Mouse (Mus musculus): Measurements from ENCODE around the gene Ppie. TPM values are rescaled to one million over a fixed set of nuclear protein-coding genes. Genes with fewer than 3 reads are reported as not detected.

The Ppie gene
- polyA plus RNA-seq, 1 experiment: 18.2 TPM

DNA sequence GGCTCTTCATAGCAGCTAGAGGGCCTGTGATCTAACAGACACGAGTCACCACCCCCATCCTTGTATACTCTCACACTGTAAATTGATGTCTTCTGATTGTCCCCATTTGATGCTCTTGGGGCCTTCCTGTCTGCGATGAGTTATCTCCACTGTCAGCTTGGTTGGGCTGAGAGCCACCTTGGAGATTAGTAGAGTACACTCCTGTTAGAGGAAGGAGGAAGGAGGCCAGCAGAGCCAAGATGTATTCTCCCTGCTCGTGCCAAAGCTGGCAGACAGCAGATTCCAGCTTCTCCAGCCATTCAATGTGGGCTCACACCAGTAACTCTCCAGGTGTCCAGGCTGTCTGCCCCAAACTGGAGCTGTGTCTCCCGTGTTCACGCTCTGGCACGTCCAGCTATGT, 20.8 kb upstream of the Ppie start:
- peaks cover 5% of the 10 kb centered on the region; the same call in 1 of the 2 replicates for H3K4me1 ChIP-seq (ENCODE audit: control insufficient read depth, insufficient read depth, low read length)
- H3K27ac ChIP-seq (ENCODE audit: insufficient read depth, low read length): no peak overlapping the region
- H3K4me3 ChIP-seq (ENCODE audit: insufficient read depth, low read length): no peak overlapping the region
- TF ChIP-seq POLR2A (IDR thresholded peaks at IDR 0.05; ENCODE audit: extremely low read depth, insufficient read depth, low read length) (no peak), CTCF (IDR thresholded peaks at IDR 0.05; ENCODE audit: extremely low read depth, insufficient read depth, low read length) (no peak)

DNA sequence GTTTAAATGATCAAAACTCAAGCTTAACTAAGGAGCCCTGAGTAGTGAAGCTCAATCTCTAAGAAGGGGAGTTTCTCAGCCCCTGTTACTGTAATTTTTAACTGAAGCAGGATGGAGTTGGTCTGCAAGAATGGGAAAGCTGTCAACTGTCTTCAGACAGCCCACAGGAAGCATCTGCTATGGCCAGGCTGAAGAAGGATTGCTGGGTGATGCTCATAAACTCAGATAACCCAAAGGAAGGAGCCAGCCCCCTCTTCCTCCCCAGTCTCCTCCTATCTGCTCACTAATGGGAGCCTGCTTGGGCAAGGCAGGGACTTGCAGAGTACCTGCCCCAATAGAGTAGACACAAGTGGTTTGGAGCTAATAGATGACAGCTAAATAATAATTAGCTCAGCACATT, 16.1 kb upstream of the Ppie start:
- Histone ChIP-seq H3K27ac (ENCODE audit: insufficient read depth, low read length) (no peak overlapping the region), H3K4me3 (ENCODE audit: insufficient read depth, low read length) (no peak overlapping the region), H3K4me1 (ENCODE audit: control insufficient read depth, insufficient read depth, low read length) (peaks cover 2% of the 10 kb centered on the region; the same call in 1 of the 2 replicates)
- TF ChIP-seq POLR2A (IDR thresholded peaks at IDR 0.05; ENCODE audit: extremely low read depth, insufficient read depth, low read length): no peak
- TF ChIP-seq CTCF (IDR thresholded peaks at IDR 0.05; ENCODE audit: extremely low read depth, insufficient read depth, low read length): no peak

DNA sequence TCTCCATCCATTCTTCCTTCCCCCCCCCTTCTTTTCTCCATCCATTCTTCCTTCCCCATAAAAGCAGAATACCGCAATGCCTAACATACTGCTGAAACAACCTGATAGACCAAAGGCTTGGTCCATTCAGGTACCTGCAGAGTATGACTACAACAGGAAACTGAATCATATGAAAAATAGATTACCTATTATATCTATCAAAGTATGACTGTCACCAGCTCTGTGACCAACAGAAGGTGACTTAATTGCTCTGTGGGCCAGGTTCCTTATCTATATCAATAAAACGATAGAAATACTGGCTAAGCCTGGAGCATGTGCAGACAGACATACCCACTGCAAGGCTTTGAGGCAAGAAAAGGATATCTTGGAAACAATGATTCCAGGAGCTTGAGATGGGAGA, 15.7 kb upstream of the Ppie start:
- H3K27ac ChIP-seq (ENCODE audit: insufficient read depth, low read length): no peak overlapping the region
- H3K4me3 ChIP-seq (ENCODE audit: insufficient read depth, low read length): no peak overlapping the region
- TF ChIP-seq POLR2A (IDR thresholded peaks at IDR 0.05; ENCODE audit: extremely low read depth, insufficient read depth, low read length) (no peak), CTCF (IDR thresholded peaks at IDR 0.05; ENCODE audit: extremely low read depth, insufficient read depth, low read length) (no peak)
- H3K4me1 ChIP-seq (ENCODE audit: control insufficient read depth, insufficient read depth, low read length): peaks cover 2% of the 10 kb centered on the region; the same call in 1 of the 2 replicates

DNA sequence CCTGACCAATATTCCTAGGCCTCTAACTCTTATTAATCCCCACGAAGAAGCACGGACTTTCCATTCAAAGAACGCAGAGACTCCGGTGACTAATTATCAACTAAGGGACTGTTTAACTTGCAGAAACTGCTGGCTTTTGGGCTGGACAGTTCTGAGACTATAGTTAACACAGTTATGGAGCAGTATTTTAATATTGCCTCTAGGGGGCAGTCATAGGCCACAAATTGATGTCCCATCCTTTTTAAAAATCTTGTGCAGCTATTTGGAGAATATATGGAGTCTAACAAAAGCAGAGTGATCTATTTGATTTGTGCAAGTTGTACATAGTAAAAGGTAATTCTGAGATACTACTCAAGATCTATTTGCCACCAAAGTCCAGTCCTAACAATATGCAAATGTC, 15.3 kb upstream of the Ppie start:
- Histone ChIP-seq H3K27ac (ENCODE audit: insufficient read depth, low read length) (no peak overlapping the region), H3K4me1 (ENCODE audit: control insufficient read depth, insufficient read depth, low read length) (peaks cover 2% of the 10 kb centered on the region; the same call in 1 of the 2 replicates), H3K4me3 (ENCODE audit: insufficient read depth, low read length) (no peak overlapping the region)
- no peak for TF ChIP-seq POLR2A (IDR thresholded peaks at IDR 0.05; ENCODE audit: extremely low read depth, insufficient read depth, low read length)
- 0 out of 2 replicates have a peak, but pooled peaks have one; percentile 25 for TF ChIP-seq CTCF (IDR thresholded peaks at IDR 0.05; ENCODE audit: extremely low read depth, insufficient read depth, low read length)

DNA sequence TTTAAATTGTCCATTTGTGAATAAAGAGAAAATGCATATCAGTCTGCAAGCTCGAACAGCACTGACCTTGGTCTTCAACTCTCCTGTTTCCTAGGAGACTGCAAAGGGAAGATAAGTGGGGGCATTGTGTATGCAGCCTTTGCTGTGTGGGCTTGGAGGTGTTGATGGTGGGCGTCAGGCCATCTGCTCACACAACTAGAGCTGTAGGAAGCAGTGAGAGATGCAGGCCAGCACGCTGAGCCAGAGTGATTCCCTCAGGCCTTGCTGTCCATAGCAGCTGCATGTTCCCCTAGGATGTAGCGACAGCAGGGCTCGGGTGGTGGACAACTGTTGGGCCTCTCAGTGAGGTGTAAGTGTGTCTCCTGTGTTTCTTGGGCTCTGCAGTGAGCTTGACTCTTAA, 13.2 kb upstream of the Ppie start:
- TF ChIP-seq CTCF (IDR thresholded peaks at IDR 0.05; ENCODE audit: extremely low read depth, insufficient read depth, low read length) (no peak), POLR2A (IDR thresholded peaks at IDR 0.05; ENCODE audit: extremely low read depth, insufficient read depth, low read length) (no peak)
- Histone ChIP-seq H3K4me3 (ENCODE audit: insufficient read depth, low read length) (no peak overlapping the region), H3K27ac (ENCODE audit: insufficient read depth, low read length) (no peak overlapping the region), H3K4me1 (ENCODE audit: control insufficient read depth, insufficient read depth, low read length) (peaks cover 2% of the 10 kb centered on the region; the same call in 1 of the 2 replicates)

DNA sequence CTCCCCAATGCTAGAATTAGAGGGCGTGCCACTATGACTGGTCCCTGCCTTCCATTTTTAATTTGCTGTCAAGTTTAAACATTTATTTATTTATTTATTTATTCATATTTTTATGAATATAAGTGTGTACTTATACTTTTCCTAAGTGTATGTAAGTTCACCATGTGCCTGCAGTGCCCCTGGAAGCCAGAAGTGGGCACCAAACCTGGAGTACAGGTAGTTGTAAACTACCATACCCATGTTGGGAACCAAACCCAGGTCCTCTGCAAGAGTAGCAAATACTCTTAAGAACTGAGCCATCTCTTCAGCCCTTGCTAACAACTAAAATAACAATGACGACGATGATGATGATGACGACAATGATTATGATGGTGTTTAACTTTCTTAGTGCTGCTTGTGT, 12.3 kb upstream of the Ppie start:
- TF ChIP-seq POLR2A (IDR thresholded peaks at IDR 0.05; ENCODE audit: extremely low read depth, insufficient read depth, low read length) (no peak), CTCF (IDR thresholded peaks at IDR 0.05; ENCODE audit: extremely low read depth, insufficient read depth, low read length) (no peak)
- H3K27ac ChIP-seq (ENCODE audit: insufficient read depth, low read length): no peak overlapping the region
- H3K4me1 ChIP-seq (ENCODE audit: control insufficient read depth, insufficient read depth, low read length): peaks cover 5% of the 10 kb centered on the region; the same call in 1 of the 2 replicates
- H3K4me3 ChIP-seq (ENCODE audit: insufficient read depth, low read length): no peak overlapping the region

DNA sequence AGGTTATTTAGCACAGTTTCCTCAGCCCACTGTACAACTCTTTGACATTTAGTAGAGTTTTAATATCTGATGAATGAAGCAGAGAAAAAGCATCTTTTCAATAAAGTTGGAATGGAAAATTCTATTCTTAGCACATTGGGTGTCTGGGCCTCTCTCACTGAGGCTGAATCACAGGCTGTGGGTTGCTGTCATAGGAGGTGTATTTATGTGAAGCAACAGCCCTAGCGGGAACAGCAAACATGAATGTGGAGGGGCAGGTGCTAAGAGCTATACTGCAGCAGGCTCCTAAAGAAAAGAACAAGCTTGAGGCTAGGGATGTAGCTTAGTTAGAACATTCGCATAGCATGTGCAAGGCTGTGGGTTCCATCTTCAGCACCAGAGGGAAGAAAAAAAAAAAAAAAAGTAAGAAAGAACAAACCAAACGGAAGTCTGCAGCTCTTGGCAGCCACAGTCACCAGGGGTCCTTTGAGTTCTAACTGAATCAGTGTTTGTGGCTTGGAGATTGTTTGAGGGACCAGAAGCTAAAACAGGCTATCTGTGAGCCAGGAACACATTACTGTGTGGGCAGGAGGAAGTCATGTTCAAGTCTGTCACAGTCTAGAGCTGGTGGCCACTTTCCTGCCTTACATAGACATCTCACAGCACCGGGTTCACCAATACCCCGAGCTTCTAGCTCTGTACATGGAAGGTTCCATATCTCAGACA, 7.8 kb upstream of the Ppie start:
- no peak for TF ChIP-seq CTCF (IDR thresholded peaks at IDR 0.05; ENCODE audit: extremely low read depth, insufficient read depth, low read length)
- TF ChIP-seq POLR2A (IDR thresholded peaks at IDR 0.05; ENCODE audit: extremely low read depth, insufficient read depth, low read length): no peak
- Histone ChIP-seq H3K27ac (ENCODE audit: insufficient read depth, low read length) (peak overlapping the region; percentile 66; the same call in 1 of the 2 replicates), H3K4me1 (ENCODE audit: control insufficient read depth, insufficient read depth, low read length) (peaks cover 3% of the 10 kb centered on the region; the same call in 1 of the 2 replicates), H3K4me3 (ENCODE audit: insufficient read depth, low read length) (no peak overlapping the region)

DNA sequence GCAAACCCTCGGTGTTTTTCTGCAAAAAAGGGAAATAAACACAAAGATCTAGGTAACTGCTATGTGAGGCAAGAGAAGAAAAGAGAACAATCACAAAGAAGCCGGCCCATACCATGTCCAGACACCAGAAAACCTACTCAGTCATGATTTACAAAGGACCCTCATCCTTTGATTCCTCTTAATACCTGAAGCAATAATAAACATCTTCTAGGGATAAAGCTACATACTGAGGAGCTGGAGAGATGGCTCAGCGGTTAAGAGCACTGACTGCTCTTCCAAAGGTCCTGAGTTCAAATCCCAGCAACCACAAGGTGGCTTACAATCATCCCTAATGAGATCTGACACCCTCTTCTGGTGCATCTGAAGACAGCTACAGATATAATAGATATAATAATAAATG, 2.2 kb downstream of the Ppie start:
- no peak overlapping the region for H3K27ac ChIP-seq (ENCODE audit: insufficient read depth, low read length)
- no peaks in the 10 kb centered on the region; the same call in 1 of the 2 replicates for H3K4me1 ChIP-seq (ENCODE audit: control insufficient read depth, insufficient read depth, low read length)
- no peak for TF ChIP-seq CTCF (IDR thresholded peaks at IDR 0.05; ENCODE audit: extremely low read depth, insufficient read depth, low read length)
- no peak for TF ChIP-seq POLR2A (IDR thresholded peaks at IDR 0.05; ENCODE audit: extremely low read depth, insufficient read depth, low read length)
- no peak overlapping the region for H3K4me3 ChIP-seq (ENCODE audit: insufficient read depth, low read length)

DNA sequence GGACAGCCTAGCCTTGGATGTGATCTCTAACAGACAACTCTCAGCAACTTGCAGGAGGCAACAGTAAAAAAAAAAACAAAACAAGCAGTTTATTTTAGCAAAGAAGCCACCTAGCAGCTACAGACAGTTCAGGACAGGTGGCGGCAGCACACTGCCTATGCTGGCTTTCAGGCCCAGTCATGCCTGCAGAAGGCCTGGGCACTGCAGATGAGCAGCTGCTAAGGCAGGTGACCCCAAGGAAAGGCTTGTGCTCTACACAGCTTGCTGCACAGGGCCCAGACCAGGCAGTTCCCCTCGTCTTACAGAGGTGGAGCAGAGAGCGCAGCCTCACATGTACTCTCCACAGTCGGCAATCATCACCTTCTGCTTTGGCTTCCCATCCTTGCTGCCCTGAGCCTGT, 12.7 kb downstream of the Ppie start:
- no peak overlapping the region for H3K27ac ChIP-seq (ENCODE audit: insufficient read depth, low read length)
- no peak overlapping the region for H3K4me3 ChIP-seq (ENCODE audit: insufficient read depth, low read length)
- H3K4me1 ChIP-seq (ENCODE audit: control insufficient read depth, insufficient read depth, low read length): no peaks in the 10 kb centered on the region
- TF ChIP-seq POLR2A (IDR thresholded peaks at IDR 0.05; ENCODE audit: extremely low read depth, insufficient read depth, low read length) (no peak), CTCF (IDR thresholded peaks at IDR 0.05; ENCODE audit: extremely low read depth, insufficient read depth, low read length) (no peak)

DNA sequence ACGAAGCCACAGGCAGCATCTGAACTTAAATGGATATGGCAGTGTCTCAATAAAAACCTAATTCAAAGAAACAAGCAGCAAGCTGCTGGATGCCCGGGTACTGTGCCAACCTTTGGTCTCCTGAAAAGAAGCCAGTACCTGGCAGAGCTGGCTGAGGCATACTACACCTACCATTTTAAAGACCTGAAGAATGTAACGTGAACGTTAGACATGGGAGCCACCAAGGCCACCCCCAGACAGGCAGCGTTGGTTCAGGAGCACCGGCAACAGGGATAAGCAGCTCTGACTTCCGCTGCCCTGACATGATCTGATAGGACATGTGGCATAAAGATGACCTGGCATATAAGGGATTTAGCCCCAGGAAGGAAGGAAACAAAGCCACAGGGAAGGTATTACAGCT, 13.1 kb downstream of the Ppie start:
- no peak overlapping the region for H3K27ac ChIP-seq (ENCODE audit: insufficient read depth, low read length)
- TF ChIP-seq CTCF (IDR thresholded peaks at IDR 0.05; ENCODE audit: extremely low read depth, insufficient read depth, low read length) (no peak), POLR2A (IDR thresholded peaks at IDR 0.05; ENCODE audit: extremely low read depth, insufficient read depth, low read length) (no peak)
- H3K4me3 ChIP-seq (ENCODE audit: insufficient read depth, low read length): no peak overlapping the region
- H3K4me1 ChIP-seq (ENCODE audit: control insufficient read depth, insufficient read depth, low read length): no peaks in the 10 kb centered on the region

Measured in cortical plate, adult 2 months (tissue).